In genomic region chr1:132144223-132144622, GRCm38 (mm10) we compare ENCODE assay signal across 12 mouse cellular contexts. TPM values are rescaled to one million over a fixed set of nuclear protein-coding genes. Genes with fewer than 3 reads are reported as not detected.
DNase-seq lines count a peak whose midpoint lies in the region; ATAC-seq and TF ChIP-seq lines count a peak whose summit lies in the region.
"Had no signal": no experiment of that assay in that cellular context is flagged by ENCODE, and none has a peak within 500 bp of the region (broad histone marks: within the 10 kb centered on the region; RNA-seq: fewer than 3 reads in every experiment).

No protein-coding gene starts in this region.

- peak; percentile 60 to 62 for DNase-seq in cerebellum, postnatal 10 days
- DNase-seq in cerebellum, adult 2 months: no peak
- DNase-seq in forebrain, postnatal 0 days: peak; percentile 85
- peak; percentile 52 to 82 for DNase-seq in left cerebral cortex, adult 9 months (ENCODE audit: low spot score in 2 of 2)
- DNase-seq in retina, postnatal 1 day: peak; percentile 67
- DNase-seq in cerebellum, postnatal 25 days: no peak
- DNase-seq in adrenal gland, adult 2 months: no peak

- no peak for TF ChIP-seq POLR2A in cerebellum, adult 2 months (IDR thresholded peaks at IDR 0.05; ENCODE audit: borderline replicate concordance, insufficient read depth, low read length)

- no peaks in the 10 kb centered on the region for H3K36me3 ChIP-seq in forebrain, postnatal 0 days (ENCODE audit: insufficient read depth)
- H3K36me3 ChIP-seq in heart, embryonic 12.5 days: no peaks in the 10 kb centered on the region
- H3K36me3 ChIP-seq: lung, embryonic 15.5 days had no signal

- peak overlapping the region; percentile 26 for H3K4me2 ChIP-seq in forebrain, postnatal 0 days (ENCODE audit: low read depth)
- no peak overlapping the region for H3K4me2 ChIP-seq in heart, embryonic 12.5 days
- H3K4me2 ChIP-seq: heart, embryonic 11.5 days; lung, embryonic 15.5 days had no signal

- no peak overlapping the region for H3K27ac ChIP-seq in cerebellum, adult 2 months (ENCODE audit: insufficient read depth, low read length)
- H3K27ac ChIP-seq in forebrain, postnatal 0 days (ENCODE audit: low read depth, low read length): peak overlapping the region; percentile 70; the same call in 1 of the 2 replicates
- no peak overlapping the region for H3K27ac ChIP-seq in heart, embryonic 12.5 days (ENCODE audit: poor library complexity, severe bottlenecking)
- H3K27ac ChIP-seq: kidney, postnatal 0 days; lung, embryonic 15.5 days had no signal

- no peaks in the 10 kb centered on the region for H3K27me3 ChIP-seq in cerebellum, adult 2 months (ENCODE audit: control insufficient read depth, insufficient read depth, low read length)
- no peaks in the 10 kb centered on the region for H3K27me3 ChIP-seq in forebrain, postnatal 0 days (ENCODE audit: insufficient read depth, low read length)
- H3K27me3 ChIP-seq in heart, embryonic 12.5 days (replicated peaks): no peaks in the 10 kb centered on the region
- H3K27me3 ChIP-seq: lung, embryonic 15.5 days had no signal

- H3K9ac ChIP-seq in forebrain, postnatal 0 days: no peak overlapping the region
- no peak overlapping the region for H3K9ac ChIP-seq in heart, embryonic 12.5 days
- H3K9ac ChIP-seq: lung, embryonic 15.5 days had no signal

- ATAC-seq in forebrain, postnatal 0 days: peak; percentile 94
- no peak for ATAC-seq in heart, embryonic 12.5 days (ENCODE audit: insufficient number of reproducible peaks, low FRiP score)

- no peak for TF ChIP-seq CTCF in cerebellum, adult 2 months (IDR thresholded peaks at IDR 0.05; ENCODE audit: borderline replicate concordance, insufficient read depth, low read depth, low read length)
- TF ChIP-seq CTCF in forebrain, postnatal 0 days (IDR thresholded peaks at IDR 0.05; ENCODE audit: low read depth): no peak

- 35% methylated on average over 2 of the region's 2 CpGs for WGBS in cerebellum, adult 2 months
- WGBS in forebrain, postnatal 0 days: 6% methylated on average over 2 of the region's 2 CpGs
- WGBS in heart, embryonic 12.5 days: 56% methylated on average over 2 of the region's 2 CpGs

- no peaks in the 10 kb centered on the region for H3K9me3 ChIP-seq in forebrain, postnatal 0 days (ENCODE audit: low read length)
- H3K9me3 ChIP-seq in heart, embryonic 12.5 days (replicated peaks): no peaks in the 10 kb centered on the region
- H3K9me3 ChIP-seq: lung, embryonic 15.5 days had no signal

- H3K4me1 ChIP-seq in cerebellum, adult 2 months (ENCODE audit: control insufficient read depth, insufficient read depth, low read length): no peaks in the 10 kb centered on the region
- H3K4me1 ChIP-seq in forebrain, postnatal 0 days (ENCODE audit: insufficient read depth): peaks cover 19% of the 10 kb centered on the region
- peaks cover 11% of the 10 kb centered on the region for H3K4me1 ChIP-seq in heart, embryonic 12.5 days (replicated peaks)

- H3K4me3 ChIP-seq in cerebellum, adult 2 months (replicated peaks; ENCODE audit: insufficient read depth, low read depth, low read length): no peak overlapping the region
- no peak overlapping the region for H3K4me3 ChIP-seq in forebrain, postnatal 0 days (ENCODE audit: low read depth, low read length)
- H3K4me3 ChIP-seq in heart, embryonic 12.5 days: no peak overlapping the region
- H3K4me3 ChIP-seq: lung, embryonic 15.5 days had no signal

RNA-seq across cellular contexts. Expression of gene Cdk18, which starts 4.7 kb away (rescaled TPM):
- 32.1 and 35.8 TPM in 2 replicates for polyA plus RNA-seq in cerebellum, adult 2 months (2012; rRNA removed)
- total RNA-seq in forebrain, postnatal 0 days (2014; rRNA removed): 2.6 and 3.2 TPM in 2 replicates
- polyA plus RNA-seq in forebrain, postnatal 0 days (2015; fragmentation: Nextera tagmentation; extraction: Ambion mirVana): 0.70 and 1.2 TPM in 2 replicates
- 3.7 and 4.8 TPM in 2 replicates for polyA plus RNA-seq in heart, embryonic 12.5 days (2016; fragmentation: Nextera tagmentation; extraction: Ambion mirVana)
- 10 to 100 TPM; 14.9 to 22.5 TPM for total RNA-seq in adrenal gland, adult 2 months (2021)
- 36.3 and 42.5 TPM in 2 replicates for polyA plus RNA-seq in adrenal gland, adult 2 months (2012; rRNA removed)

RNA-seq across cellular contexts. Expression of gene Lemd1, which starts 47.0 kb away (rescaled TPM):
- 7.1 and 7.6 TPM in 2 replicates for polyA plus RNA-seq in cerebellum, adult 2 months (2012; rRNA removed)
- 13.3 and 14.9 TPM in 2 replicates for total RNA-seq in forebrain, postnatal 0 days (2014; rRNA removed)
- polyA plus RNA-seq in forebrain, postnatal 0 days (2015; fragmentation: Nextera tagmentation; extraction: Ambion mirVana): 14.7 and 15.1 TPM in 2 replicates
- not detected in 2 replicates for polyA plus RNA-seq in heart, embryonic 12.5 days (2016; fragmentation: Nextera tagmentation; extraction: Ambion mirVana)
- total RNA-seq in adrenal gland, adult 2 months (2021): under 1 TPM in 1 of 2 experiments, not detected in 1; 0.41 TPM
- polyA plus RNA-seq in adrenal gland, adult 2 months (2012; rRNA removed): 0.19 and 0.20 TPM in 2 replicates
- polyA plus RNA-seq: heart, embryonic 11.5 days; spleen, adult 2 months had no signal

RNA-seq across cellular contexts. Expression of gene AC124108.1, which starts 47.0 kb away (rescaled TPM):
- 3.2 and 3.6 TPM in 2 replicates for polyA plus RNA-seq in cerebellum, adult 2 months (2012; rRNA removed)
- 3.4 and 5.0 TPM in 2 replicates for total RNA-seq in forebrain, postnatal 0 days (2014; rRNA removed)
- 0.31 and 0.48 TPM in 2 replicates for polyA plus RNA-seq in forebrain, postnatal 0 days (2015; fragmentation: Nextera tagmentation; extraction: Ambion mirVana)
- not detected in 2 replicates for polyA plus RNA-seq in heart, embryonic 12.5 days (2016; fragmentation: Nextera tagmentation; extraction: Ambion mirVana)
- under 1 TPM; 0.10 to 0.12 TPM for total RNA-seq in adrenal gland, adult 2 months (2021)
- 0.03 and 0.09 TPM in 2 replicates for polyA plus RNA-seq in adrenal gland, adult 2 months (2012; rRNA removed)
- polyA plus RNA-seq: spleen, adult 2 months had no signal

Comparison
In these comparisons a context has a peak if more than half of its experiments do, and no peak if none do; other contexts are left out.
1. DNase-seq: peak in cerebellum, postnatal 10 days (2 of 2), forebrain, postnatal 0 days (single experiment), left cerebral cortex, adult 9 months (2 of 2) and retina, postnatal 1 day (single experiment); none in cerebellum, adult 2 months (0 of 2), cerebellum, postnatal 25 days (0 of 2) and adrenal gland, adult 2 months (single experiment).